Mouse (Mus musculus) bone marrow macrophage, adult 2 months (primary cell): ENCODE data around the gene Fam71b.

ENCODE experiments used
- CTCF ChIP-seq: IDR thresholded peaks from 2 replicates; pipeline ENCODE4 v1.5.1; 2012; ENCODE audit warnings: low read depth, mild to moderate bottlenecking, low read length, moderate library complexity
- POLR2A ChIP-seq: IDR thresholded peaks from 2 replicates; pipeline ENCODE4 v1.6.1; 2012; ENCODE audit warnings: mild to moderate bottlenecking, low read depth, low read length, borderline replicate concordance

GRCm38 (mm10) chr11:46387061-46387460 lies 9.3 kb upstream of the Fam71b start:
- TF ChIP-seq CTCF = no peak
- TF ChIP-seq POLR2A = no peak
